Mouse (Mus musculus): Measurements from ENCODE around the gene Mucl3.

DNA sequence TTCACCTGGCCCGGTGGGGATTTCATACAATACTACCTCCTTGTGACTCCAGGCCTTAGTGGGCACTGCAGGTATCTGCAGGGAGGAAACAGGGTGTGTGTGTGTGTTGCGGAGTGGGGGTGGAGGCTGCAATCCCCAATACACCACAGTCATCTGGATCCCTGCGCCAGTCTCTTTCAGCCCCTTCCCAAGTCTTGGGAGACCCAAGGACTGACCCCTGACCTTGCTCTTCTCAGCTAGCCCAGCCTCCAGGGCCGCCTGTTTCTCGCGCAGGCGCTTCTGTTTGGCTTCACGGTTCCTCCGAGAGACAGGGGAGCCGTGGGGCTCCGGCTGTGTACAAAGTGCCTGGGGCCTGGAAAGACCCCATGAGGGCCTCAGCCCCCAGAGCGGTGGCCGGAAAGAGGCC, 23.4 kb upstream of the Mucl3 start:
- TF ChIP-seq CTCF (IDR thresholded peaks at IDR 0.05; ENCODE audit: extremely low read depth, insufficient read depth, low read length): no peak
- no peak for TF ChIP-seq POLR2A (IDR thresholded peaks at IDR 0.05; ENCODE audit: extremely low read depth, insufficient read depth, low read length)

Measured in cortical plate, adult 2 months (tissue).